In genomic region chr7:128350316-128350715, GRCm38 (mm10) we compare ENCODE assay signal across 25 mouse cellular contexts. TPM values are rescaled to one million over a fixed set of nuclear protein-coding genes. Genes with fewer than 3 reads are reported as not detected.
DNase-seq lines count a peak whose midpoint lies in the region; ATAC-seq and TF ChIP-seq lines count a peak whose summit lies in the region.
"Had no signal": no experiment of that assay in that cellular context is flagged by ENCODE, and none has a peak within 500 bp of the region (broad histone marks: within the 10 kb centered on the region; RNA-seq: fewer than 3 reads in every experiment).

No protein-coding gene starts in this region.

- no peaks in the 10 kb centered on the region for H3K36me3 ChIP-seq in intestine, embryonic 14.5 days (ENCODE audit: control insufficient read depth, insufficient read depth, low read length)
- no peaks in the 10 kb centered on the region for H3K36me3 ChIP-seq in intestine, postnatal 0 days (ENCODE audit: control insufficient read depth, insufficient read depth)
- no peaks in the 10 kb centered on the region for H3K36me3 ChIP-seq in embryonic facial prominence, embryonic 10.5 days (replicated peaks)
- no peaks in the 10 kb centered on the region for H3K36me3 ChIP-seq in hindbrain, embryonic 10.5 days
- H3K36me3 ChIP-seq: embryonic facial prominence, embryonic 12.5 days; embryonic facial prominence, embryonic 15.5 days; forebrain, embryonic 12.5 days; G1E; heart, embryonic 13.5 days; hindbrain, embryonic 13.5 days had no signal

- H3K9ac ChIP-seq in intestine, embryonic 14.5 days (ENCODE audit: low read length): no peak overlapping the region
- no peak overlapping the region for H3K9ac ChIP-seq in intestine, postnatal 0 days (ENCODE audit: low read depth, low read length)
- H3K9ac ChIP-seq: embryonic facial prominence, embryonic 12.5 days; embryonic facial prominence, embryonic 15.5 days; forebrain, embryonic 12.5 days; heart, embryonic 13.5 days; hindbrain, embryonic 13.5 days had no signal

- H3K27ac ChIP-seq in intestine, embryonic 14.5 days (ENCODE audit: low read depth): no peak overlapping the region
- H3K27ac ChIP-seq in intestine, postnatal 0 days (ENCODE audit: low read depth, low read length): no peak overlapping the region
- no peak overlapping the region for H3K27ac ChIP-seq in embryonic facial prominence, embryonic 10.5 days (replicated peaks)
- H3K27ac ChIP-seq in hindbrain, embryonic 10.5 days: no peak overlapping the region
- H3K27ac ChIP-seq: embryonic facial prominence, embryonic 12.5 days; embryonic facial prominence, embryonic 15.5 days; forebrain, embryonic 12.5 days; heart, embryonic 13.5 days; hindbrain, embryonic 13.5 days had no signal

- WGBS in intestine, embryonic 14.5 days: 82% methylated on average over 7 of the region's 7 CpGs
- WGBS in intestine, postnatal 0 days: 84% methylated on average over 7 of the region's 7 CpGs
- 81% methylated on average over 7 of the region's 7 CpGs for WGBS in embryonic facial prominence, embryonic 10.5 days
- WGBS in hindbrain, embryonic 10.5 days: 87% methylated on average over 7 of the region's 7 CpGs

- H3K4me1 ChIP-seq in intestine, embryonic 14.5 days (replicated peaks; ENCODE audit: control insufficient read depth, insufficient read depth, low read length): 0 out of 2 replicates have a peak, but pooled peaks cover 4% of the 10 kb centered on the region
- no peaks in the 10 kb centered on the region for H3K4me1 ChIP-seq in intestine, postnatal 0 days (replicated peaks; ENCODE audit: control insufficient read depth, insufficient read depth, low read length)
- peaks cover 11% of the 10 kb centered on the region; the same call in 1 of the 2 replicates for H3K4me1 ChIP-seq in embryonic facial prominence, embryonic 10.5 days
- peaks cover 5% of the 10 kb centered on the region for H3K4me1 ChIP-seq in hindbrain, embryonic 10.5 days (replicated peaks)
- H3K4me1 ChIP-seq: embryonic facial prominence, embryonic 15.5 days had no signal

- no peaks in the 10 kb centered on the region for H3K9me3 ChIP-seq in intestine, embryonic 14.5 days (ENCODE audit: control insufficient read depth, low read length)
- H3K9me3 ChIP-seq in intestine, postnatal 0 days (ENCODE audit: control insufficient read depth): no peaks in the 10 kb centered on the region
- H3K9me3 ChIP-seq in embryonic facial prominence, embryonic 10.5 days: no peaks in the 10 kb centered on the region
- no peaks in the 10 kb centered on the region for H3K9me3 ChIP-seq in hindbrain, embryonic 10.5 days
- H3K9me3 ChIP-seq: embryonic facial prominence, embryonic 12.5 days; embryonic facial prominence, embryonic 15.5 days; forebrain, embryonic 12.5 days; G1E; heart, embryonic 13.5 days; hindbrain, embryonic 13.5 days had no signal

- H3K27me3 ChIP-seq in intestine, embryonic 14.5 days (replicated peaks; ENCODE audit: control insufficient read depth, insufficient read depth, low read length): no peaks in the 10 kb centered on the region
- no peaks in the 10 kb centered on the region for H3K27me3 ChIP-seq in intestine, postnatal 0 days (replicated peaks; ENCODE audit: control insufficient read depth, insufficient read depth, low read length)
- H3K27me3 ChIP-seq in embryonic facial prominence, embryonic 10.5 days (replicated peaks; ENCODE audit: low read depth, poor library complexity, severe bottlenecking): no peaks in the 10 kb centered on the region
- no peaks in the 10 kb centered on the region for H3K27me3 ChIP-seq in hindbrain, embryonic 10.5 days (ENCODE audit: insufficient read depth, poor library complexity, severe bottlenecking)
- H3K27me3 ChIP-seq: embryonic facial prominence, embryonic 12.5 days; embryonic facial prominence, embryonic 15.5 days; hindbrain, embryonic 13.5 days; Patski had no signal

- no peak for ATAC-seq in intestine, embryonic 14.5 days (replicated peaks; ENCODE audit: low FRiP score, low TSS enrichment, low read depth)
- no peak for ATAC-seq in intestine, postnatal 0 days
- ATAC-seq: forebrain, embryonic 16.5 days; hindbrain, embryonic 16.5 days; Patski had no signal

- peak; percentile 1 for DNase-seq in gastrocnemius, postnatal 14 days
- DNase-seq in gastrocnemius, postnatal 10 days: no peak
- peak; percentile 46 for DNase-seq in intestine, embryonic 14.5 days (ENCODE audit: low spot score)
- peak; percentile 28 for DNase-seq in testis, postnatal 10 days (ENCODE audit: low spot score)
- DNase-seq in testis, postnatal 14 days (ENCODE audit: low spot score): no peak
- DNase-seq in embryonic facial prominence, embryonic 10.5 days (ENCODE audit: low spot score): peak; percentile 4
- no peak for DNase-seq in hindbrain, embryonic 10.5 days (ENCODE audit: low spot score)
- DNase-seq: adrenal gland, postnatal 10 days; adrenal gland, postnatal 36 days; B cell, adult 2 months; cerebellum, adult 18-20 months; cerebellum, adult 9-10 months; cerebellum, postnatal 14 days; gastrocnemius, postnatal 25 days; heart, postnatal 14 days had no signal

- intact Hi-C loops in gastrocnemius, postnatal 14 days (cut with DNase I; ENCODE audit: low total_unique reads): loop anchor here (10.0 kb wide), 1 partner anchor 354 kb away; no protein-coding TSS in a partner anchor

- no peak overlapping the region for H3K4me2 ChIP-seq in intestine, embryonic 14.5 days (ENCODE audit: low read length)
- no peak overlapping the region for H3K4me2 ChIP-seq in intestine, postnatal 0 days (replicated peaks; ENCODE audit: low read depth)
- H3K4me2 ChIP-seq: embryonic facial prominence, embryonic 12.5 days; embryonic facial prominence, embryonic 15.5 days; forebrain, embryonic 12.5 days; heart, embryonic 13.5 days; hindbrain, embryonic 13.5 days had no signal

- H3K4me3 ChIP-seq in intestine, embryonic 14.5 days (ENCODE audit: low read depth, low read length): no peak overlapping the region
- no peak overlapping the region for H3K4me3 ChIP-seq in intestine, postnatal 0 days (ENCODE audit: low read depth, low read length)
- H3K4me3 ChIP-seq in embryonic facial prominence, embryonic 10.5 days: no peak overlapping the region
- H3K4me3 ChIP-seq in hindbrain, embryonic 10.5 days: no peak overlapping the region
- H3K4me3 ChIP-seq: embryonic facial prominence, embryonic 12.5 days; embryonic facial prominence, embryonic 15.5 days; forebrain, embryonic 12.5 days; heart, embryonic 13.5 days; hindbrain, embryonic 13.5 days had no signal

- TF ChIP-seq CTCF in intestine, postnatal 0 days (IDR thresholded peaks at IDR 0.05; ENCODE audit: low read depth): no peak

RNA-seq across cellular contexts. Expression of gene BC017158, which starts 52.3 kb away (rescaled TPM):
- total RNA-seq in gastrocnemius, postnatal 14 days (2021): 1 to 10 TPM; 4.7 to 5.6 TPM
- total RNA-seq in gastrocnemius, postnatal 10 days (2021): 10 to 100 TPM in 1 of 2 experiments, 1 to 10 TPM in 1; 7.0 to 11.9 TPM
- 49.5 and 51.0 TPM in 2 replicates for polyA plus RNA-seq in intestine, embryonic 14.5 days (2014; fragmentation: Nextera tagmentation; extraction: Ambion mirVana)
- polyA plus RNA-seq in intestine, postnatal 0 days (2015; fragmentation: Nextera tagmentation; extraction: Ambion mirVana): 32.6 and 34.7 TPM in 2 replicates
- 24.6 and 27.3 TPM in 2 replicates for polyA plus RNA-seq in embryonic facial prominence, embryonic 10.5 days (2016; fragmentation: Nextera tagmentation; extraction: Ambion mirVana)
- polyA plus RNA-seq in hindbrain, embryonic 10.5 days (2016; fragmentation: Nextera tagmentation; extraction: Ambion mirVana): 24.7 and 26.8 TPM in 2 replicates

Comparison
In these comparisons a context has a peak if more than half of its experiments do, and no peak if none do; other contexts are left out.
1. DNase-seq: peak in gastrocnemius, postnatal 14 days (single experiment), intestine, embryonic 14.5 days (single experiment), testis, postnatal 10 days (single experiment) and embryonic facial prominence, embryonic 10.5 days (single experiment); none in gastrocnemius, postnatal 10 days (single experiment), testis, postnatal 14 days (single experiment) and hindbrain, embryonic 10.5 days (single experiment).